9 mouse cellular contexts compared by ENCODE assay signal in genomic region chr10:108568136-108568535, GRCm38 (mm10).
DNase-seq lines count a peak whose midpoint lies in the region; TF ChIP-seq lines count a peak whose summit lies in the region.
"Had no signal": no experiment of that assay in that cellular context is flagged by ENCODE, and none has a peak within 500 bp of the region (broad histone marks: within the 10 kb centered on the region; RNA-seq: fewer than 3 reads in every experiment).

No protein-coding gene starts in this region.

- H3K4me3 ChIP-seq in thymus, adult 2 months (ENCODE audit: control insufficient read depth, insufficient read depth, low read length) = no peak overlapping the region

- 60% methylated on average over 8 of the region's 8 CpGs for WGBS in thymus, adult 2 months

- intact Hi-C loops in left cerebral cortex, postnatal 36 days (cut with DNase I) = no loop called here

- H3K4me1 ChIP-seq in thymus, adult 2 months (replicated peaks; ENCODE audit: control insufficient read depth, insufficient read depth, low read length) = no peaks in the 10 kb centered on the region

- TF ChIP-seq CTCF in thymus, adult 2 months (IDR thresholded peaks at IDR 0.05; ENCODE audit: borderline replicate concordance, control insufficient read depth, extremely low read depth, insufficient read depth, low read length, poor library complexity) = no peak

- no peaks in the 10 kb centered on the region for H3K36me3 ChIP-seq in thymus, adult 2 months (ENCODE audit: control insufficient read depth, insufficient read depth, low read length)

- no peak for TF ChIP-seq POLR2A in thymus, adult 2 months (IDR thresholded peaks at IDR 0.05; ENCODE audit: control insufficient read depth, extremely low read depth, insufficient read depth, low read length, poor library complexity)

- H3K27ac ChIP-seq in thymus, adult 2 months (ENCODE audit: control insufficient read depth, insufficient read depth, low read length) = no peak overlapping the region
- H3K27ac ChIP-seq: liver, embryonic 14.5 days had no signal

- H3K27me3 ChIP-seq in thymus, adult 2 months (ENCODE audit: control insufficient read depth, insufficient read depth, low read length) = no peaks in the 10 kb centered on the region

- peak; percentile 8 for DNase-seq in adrenal gland, postnatal 10 days
- DNase-seq in adrenal gland, postnatal 4 days (ENCODE audit: low spot score in 2 of 2) = no peak
- peak; percentile 12 for DNase-seq in urinary bladder, postnatal 14 days (ENCODE audit: low spot score)
- no peak for DNase-seq in urinary bladder, postnatal 4 days (ENCODE audit: low spot score in 2 of 2)
- DNase-seq in kidney, postnatal 25 days = peak; percentile 79 to 84
- no peak for DNase-seq in thymus, adult 2 months
- DNase-seq in layer of hippocampus, adult 18-20 months (ENCODE audit: low spot score in 2 of 2) = no peak
- no peak for DNase-seq in left cerebral cortex, postnatal 36 days (ENCODE audit: low spot score in 2 of 2)

Comparison
In these comparisons a context has a peak if more than half of its experiments do, and no peak if none do; other contexts are left out.
1. DNase-seq: peak in adrenal gland, postnatal 10 days (single experiment), urinary bladder, postnatal 14 days (single experiment) and kidney, postnatal 25 days (2 of 2); none in adrenal gland, postnatal 4 days (0 of 2), urinary bladder, postnatal 4 days (0 of 2), thymus, adult 2 months (single experiment), layer of hippocampus, adult 18-20 months (0 of 2) and left cerebral cortex, postnatal 36 days (0 of 2).